Mouse (Mus musculus): ENCODE results near the gene Batf3. TPM values are rescaled to one million over a fixed set of nuclear protein-coding genes. Genes with fewer than 3 reads are reported as not detected.
A peak's percentile ranks its signal among the peaks of the same experiment; 100 is the strongest.

Gene Batf3
- total and polyA plus RNA-seq, 2 experiments from 2014 or later, result 1.3 TPM; not detected in 1

DNA sequence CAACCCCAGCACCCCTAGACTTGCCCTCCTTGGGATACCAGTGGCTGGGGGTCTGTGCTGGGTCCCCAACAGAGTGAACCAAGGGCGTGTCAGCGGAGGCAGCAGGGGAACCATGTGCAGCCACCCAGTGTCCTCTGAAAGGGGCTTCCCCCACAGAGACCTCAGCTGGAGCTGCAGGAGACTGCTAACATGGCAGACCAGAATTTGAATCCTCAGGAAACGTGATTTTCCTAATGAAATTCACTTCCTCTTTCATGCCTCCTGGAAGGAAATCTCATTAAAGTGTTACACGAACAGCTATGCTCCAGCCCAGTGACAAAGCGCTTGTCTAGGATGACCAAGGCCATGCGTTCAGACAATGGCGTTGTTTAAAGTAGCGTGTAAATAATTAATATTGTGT, 10.7 kb upstream of the Batf3 start:
- Histone ChIP-seq H3K36me3 (replicated peaks; ENCODE audit: control insufficient read depth, insufficient read depth, low read length) (peaks cover 6% of the 10 kb centered on the region), H3K27me3 (ENCODE audit: control insufficient read depth, insufficient read depth, low read length) (no peaks in the 10 kb centered on the region), H3K4me2 (ENCODE audit: low read depth, low read length) (no peak overlapping the region), H3K9me3 (replicated peaks; ENCODE audit: control insufficient read depth, low read length) (no peaks in the 10 kb centered on the region), H3K4me3 (ENCODE audit: low read depth, low read length) (no peak overlapping the region), H3K27ac (ENCODE audit: low read depth) (no peak overlapping the region), H3K9ac (replicated peaks; ENCODE audit: low read depth, low read length) (no peak overlapping the region), H3K4me1 (ENCODE audit: control insufficient read depth, insufficient read depth) (no peaks in the 10 kb centered on the region)
- 73% methylated on average over 8 of the region's 8 CpGs for WGBS
- DNase-seq (ENCODE audit: low spot score) (no peak), ATAC-seq (ENCODE audit: insufficient read depth, low read depth) (no peak)
- TF ChIP-seq EP300 (IDR thresholded peaks at IDR 0.05; ENCODE audit: low read depth), result no peak
- no peak for TF ChIP-seq CTCF (IDR thresholded peaks at IDR 0.05; ENCODE audit: low read depth)

DNA sequence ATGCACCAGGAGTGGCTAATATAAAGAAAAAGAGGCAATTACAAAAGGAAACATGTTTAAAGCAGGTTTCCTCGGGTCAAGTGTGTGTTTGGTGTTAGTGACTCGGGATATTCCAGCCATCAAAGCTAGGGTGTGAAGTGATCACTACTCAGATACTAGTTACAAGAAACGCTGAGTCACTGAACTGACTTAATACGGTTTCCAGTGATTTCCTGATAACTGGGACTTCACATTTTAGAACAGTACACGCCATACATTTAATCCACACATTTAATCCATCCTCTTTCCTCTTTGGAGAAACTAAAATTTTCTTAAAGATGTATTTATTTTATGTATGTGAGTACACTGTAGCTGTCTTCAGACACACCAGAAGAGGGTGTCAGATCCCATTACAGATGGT, 9.7 kb upstream of the Batf3 start:
- Histone ChIP-seq H3K4me3 (ENCODE audit: low read depth, low read length) (no peak overlapping the region), H3K4me1 (ENCODE audit: control insufficient read depth, insufficient read depth) (no peaks in the 10 kb centered on the region), H3K4me2 (ENCODE audit: low read depth, low read length) (no peak overlapping the region), H3K27ac (ENCODE audit: low read depth) (no peak overlapping the region), H3K9ac (replicated peaks; ENCODE audit: low read depth, low read length) (no peak overlapping the region), H3K36me3 (replicated peaks; ENCODE audit: control insufficient read depth, insufficient read depth, low read length) (no peaks in the 10 kb centered on the region), H3K9me3 (replicated peaks; ENCODE audit: control insufficient read depth, low read length) (no peaks in the 10 kb centered on the region), H3K27me3 (ENCODE audit: control insufficient read depth, insufficient read depth, low read length) (no peaks in the 10 kb centered on the region)
- 79% methylated on average over 5 of the region's 5 CpGs for WGBS
- ATAC-seq (ENCODE audit: insufficient read depth, low read depth) (no peak), DNase-seq (ENCODE audit: low spot score) (no peak)
- TF ChIP-seq CTCF (IDR thresholded peaks at IDR 0.05; ENCODE audit: low read depth) (no peak), EP300 (IDR thresholded peaks at IDR 0.05; ENCODE audit: low read depth) (no peak)

DNA sequence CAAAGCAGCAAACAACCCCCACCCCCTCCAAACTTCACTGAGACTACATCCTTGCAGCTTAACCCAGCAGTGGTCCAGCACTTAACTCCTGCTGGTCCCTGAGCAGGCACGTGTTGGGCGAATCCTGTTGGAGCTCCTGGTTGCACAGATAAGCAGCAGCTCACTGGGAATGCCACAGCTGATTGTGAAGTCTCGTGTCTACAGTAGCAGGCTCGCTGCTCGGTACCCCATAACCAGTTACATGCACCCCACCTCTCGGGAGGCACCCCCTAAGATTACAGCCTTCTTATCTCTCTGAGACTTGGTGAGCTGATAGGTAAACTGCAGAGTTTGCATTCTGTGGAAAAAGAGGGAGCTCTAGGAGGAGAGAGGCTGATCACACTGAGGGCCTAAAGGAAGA, 8.3 kb upstream of the Batf3 start:
- no peaks in the 10 kb centered on the region for H3K9me3 ChIP-seq (replicated peaks; ENCODE audit: control insufficient read depth, low read length)
- DNase-seq (ENCODE audit: low spot score), result no peak
- no peaks in the 10 kb centered on the region for H3K36me3 ChIP-seq (replicated peaks; ENCODE audit: control insufficient read depth, insufficient read depth, low read length)
- no peak overlapping the region for H3K27ac ChIP-seq (ENCODE audit: low read depth)
- 26% methylated on average over 6 of the region's 6 CpGs for WGBS
- no peak overlapping the region for H3K4me2 ChIP-seq (ENCODE audit: low read depth, low read length)
- TF ChIP-seq EP300 (IDR thresholded peaks at IDR 0.05; ENCODE audit: low read depth) (no peak), CTCF (IDR thresholded peaks at IDR 0.05; ENCODE audit: low read depth) (no peak)
- no peak overlapping the region for H3K4me3 ChIP-seq (ENCODE audit: low read depth, low read length)
- ATAC-seq (ENCODE audit: insufficient read depth, low read depth), result no peak
- H3K9ac ChIP-seq (replicated peaks; ENCODE audit: low read depth, low read length), result no peak overlapping the region
- no peaks in the 10 kb centered on the region for H3K4me1 ChIP-seq (ENCODE audit: control insufficient read depth, insufficient read depth)
- no peaks in the 10 kb centered on the region for H3K27me3 ChIP-seq (ENCODE audit: control insufficient read depth, insufficient read depth, low read length)

DNA sequence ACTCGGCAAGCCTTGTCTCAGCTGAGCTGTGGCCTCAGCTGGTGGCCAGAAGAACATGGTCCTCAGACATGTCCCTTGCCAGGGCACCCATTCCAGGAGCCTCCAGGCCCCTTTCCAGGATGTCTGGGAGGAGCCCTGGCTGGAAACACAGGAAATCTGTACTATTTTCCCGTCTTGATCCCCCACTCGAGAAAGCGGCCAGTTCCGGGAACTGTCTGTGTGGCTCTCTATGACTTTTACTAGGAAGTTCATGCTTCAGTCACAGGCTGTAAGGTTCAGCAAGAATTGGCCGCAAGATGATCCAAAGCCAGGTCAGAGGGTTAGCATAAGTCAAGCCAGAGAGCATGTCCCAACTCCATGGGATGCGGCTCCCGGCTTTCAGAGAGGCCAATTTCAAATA, 5.6 kb upstream of the Batf3 start:
- 53% methylated on average over 8 of the region's 8 CpGs for WGBS
- no peak for DNase-seq (ENCODE audit: low spot score)

DNA sequence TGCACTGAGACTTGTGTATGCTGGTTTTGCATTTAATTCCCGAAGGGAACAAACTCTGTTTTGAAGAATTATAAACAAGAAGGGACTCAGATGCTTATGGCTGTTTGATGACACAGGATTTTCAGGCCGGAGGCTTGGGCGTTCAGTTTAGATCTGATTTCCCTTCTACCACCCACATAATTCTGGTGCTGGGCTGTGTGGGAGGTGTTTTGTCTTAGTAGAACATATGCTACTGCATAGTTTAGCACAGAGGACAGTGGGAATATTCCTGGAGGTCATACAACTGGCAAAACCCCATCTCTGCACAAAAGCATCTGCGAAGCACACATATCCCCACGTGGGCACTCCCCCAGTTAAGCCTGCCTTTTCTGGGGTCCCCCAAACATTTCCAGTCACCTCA, 4.1 kb upstream of the Batf3 start:
- TF ChIP-seq CTCF (IDR thresholded peaks at IDR 0.05; ENCODE audit: low read depth), result no peak
- TF ChIP-seq EP300 (IDR thresholded peaks at IDR 0.05; ENCODE audit: low read depth), result no peak
- Histone ChIP-seq H3K9me3 (replicated peaks; ENCODE audit: control insufficient read depth, low read length) (no peaks in the 10 kb centered on the region), H3K4me2 (ENCODE audit: low read depth, low read length) (no peak overlapping the region), H3K27me3 (ENCODE audit: control insufficient read depth, insufficient read depth, low read length) (peaks cover 7% of the 10 kb centered on the region), H3K27ac (ENCODE audit: low read depth) (no peak overlapping the region), H3K4me3 (ENCODE audit: low read depth, low read length) (no peak overlapping the region), H3K4me1 (ENCODE audit: control insufficient read depth, insufficient read depth) (0 out of 2 replicates have a peak, but pooled peaks cover 2% of the 10 kb centered on the region), H3K36me3 (replicated peaks; ENCODE audit: control insufficient read depth, insufficient read depth, low read length) (no peaks in the 10 kb centered on the region), H3K9ac (replicated peaks; ENCODE audit: low read depth, low read length) (no peak overlapping the region)
- ATAC-seq (ENCODE audit: insufficient read depth, low read depth) (no peak), DNase-seq (ENCODE audit: low spot score) (no peak)
- 70% methylated on average over 5 of the region's 5 CpGs for WGBS

More for the DNA sequence above, 5.6 kb upstream of the Batf3 start:
- no peak for ATAC-seq (ENCODE audit: insufficient read depth, low read depth)
- H3K27ac ChIP-seq (ENCODE audit: low read depth), result no peak overlapping the region
- no peak overlapping the region for H3K9ac ChIP-seq (replicated peaks; ENCODE audit: low read depth, low read length)
- H3K4me2 ChIP-seq (ENCODE audit: low read depth, low read length), result no peak overlapping the region
- no peaks in the 10 kb centered on the region for H3K9me3 ChIP-seq (replicated peaks; ENCODE audit: control insufficient read depth, low read length)
- H3K4me1 ChIP-seq (ENCODE audit: control insufficient read depth, insufficient read depth), result no peaks in the 10 kb centered on the region
- TF ChIP-seq CTCF (IDR thresholded peaks at IDR 0.05; ENCODE audit: low read depth), result no peak
- no peak for TF ChIP-seq EP300 (IDR thresholded peaks at IDR 0.05; ENCODE audit: low read depth)
- no peaks in the 10 kb centered on the region for H3K36me3 ChIP-seq (replicated peaks; ENCODE audit: control insufficient read depth, insufficient read depth, low read length)
- no peaks in the 10 kb centered on the region for H3K27me3 ChIP-seq (ENCODE audit: control insufficient read depth, insufficient read depth, low read length)
- no peak overlapping the region for H3K4me3 ChIP-seq (ENCODE audit: low read depth, low read length)

DNA sequence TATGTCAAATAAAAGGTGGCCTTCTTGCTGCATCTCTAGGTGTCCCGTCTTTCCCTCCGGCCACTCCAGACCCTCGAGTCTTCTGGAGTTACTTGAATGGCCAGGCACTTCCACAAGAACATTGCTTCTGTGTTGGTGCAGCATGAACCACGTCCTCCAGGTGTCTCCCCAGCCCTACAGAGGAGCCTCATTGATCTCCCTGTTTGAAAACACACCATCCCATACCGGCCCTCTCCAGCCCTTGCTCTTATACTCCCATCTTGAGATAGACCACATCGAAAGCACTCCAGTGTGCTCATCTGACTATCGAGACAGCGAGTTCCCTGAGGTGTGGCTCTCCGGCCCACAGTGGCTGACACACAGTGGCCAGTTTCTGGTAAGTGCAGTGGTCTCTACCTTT, 2.6 kb upstream of the Batf3 start:
- TF ChIP-seq CTCF (IDR thresholded peaks at IDR 0.05; ENCODE audit: low read depth) (peak; percentile 41), EP300 (IDR thresholded peaks at IDR 0.05; ENCODE audit: low read depth) (no peak)
- no peaks in the 10 kb centered on the region for H3K9me3 ChIP-seq (replicated peaks; ENCODE audit: control insufficient read depth, low read length)
- H3K27ac ChIP-seq (ENCODE audit: low read depth), result no peak overlapping the region
- ATAC-seq (ENCODE audit: insufficient read depth, low read depth) (no peak), DNase-seq (ENCODE audit: low spot score) (no peak)
- no peaks in the 10 kb centered on the region for H3K36me3 ChIP-seq (replicated peaks; ENCODE audit: control insufficient read depth, insufficient read depth, low read length)
- 0 out of 2 replicates have a peak, but pooled peaks cover 3% of the 10 kb centered on the region for H3K4me1 ChIP-seq (ENCODE audit: control insufficient read depth, insufficient read depth)
- H3K4me2 ChIP-seq (ENCODE audit: low read depth, low read length), result no peak overlapping the region
- peaks cover 20% of the 10 kb centered on the region for H3K27me3 ChIP-seq (ENCODE audit: control insufficient read depth, insufficient read depth, low read length)
- 72% methylated on average over 9 of the region's 9 CpGs for WGBS
- no peak overlapping the region for H3K9ac ChIP-seq (replicated peaks; ENCODE audit: low read depth, low read length)
- no peak overlapping the region for H3K4me3 ChIP-seq (ENCODE audit: low read depth, low read length)
